Mouse (Mus musculus) kidney, adult 9 months (tissue): ENCODE data around the gene Lgals3bp.
A peak's percentile ranks its signal among the peaks of the same experiment; 100 is the strongest.

Experiments
- DNase-seq: peaks from one replicate; pipeline ENCODE4 v3.0.0; 2022

The Lgals3bp gene

DNA sequence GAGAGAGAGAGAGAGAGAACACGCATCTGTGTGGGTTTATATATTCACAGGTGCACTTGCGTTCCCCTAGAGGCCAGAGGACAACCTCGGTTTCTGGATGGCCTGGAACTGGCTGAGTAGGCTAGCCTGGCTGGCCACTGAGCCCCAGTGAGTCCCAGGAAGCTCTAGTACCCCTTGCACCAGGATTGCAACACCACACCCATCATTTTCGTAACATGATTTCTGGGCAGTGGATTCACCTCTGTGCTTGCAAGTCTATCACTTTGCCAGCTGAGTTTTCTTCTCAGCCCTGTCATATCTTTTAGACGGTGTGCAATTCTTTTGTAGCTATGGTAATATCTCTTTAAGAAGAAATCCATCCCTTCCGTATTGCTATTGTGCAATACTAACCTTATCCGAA, 18.4 kb upstream of the Lgals3bp start:
- no peak for DNase-seq

DNA sequence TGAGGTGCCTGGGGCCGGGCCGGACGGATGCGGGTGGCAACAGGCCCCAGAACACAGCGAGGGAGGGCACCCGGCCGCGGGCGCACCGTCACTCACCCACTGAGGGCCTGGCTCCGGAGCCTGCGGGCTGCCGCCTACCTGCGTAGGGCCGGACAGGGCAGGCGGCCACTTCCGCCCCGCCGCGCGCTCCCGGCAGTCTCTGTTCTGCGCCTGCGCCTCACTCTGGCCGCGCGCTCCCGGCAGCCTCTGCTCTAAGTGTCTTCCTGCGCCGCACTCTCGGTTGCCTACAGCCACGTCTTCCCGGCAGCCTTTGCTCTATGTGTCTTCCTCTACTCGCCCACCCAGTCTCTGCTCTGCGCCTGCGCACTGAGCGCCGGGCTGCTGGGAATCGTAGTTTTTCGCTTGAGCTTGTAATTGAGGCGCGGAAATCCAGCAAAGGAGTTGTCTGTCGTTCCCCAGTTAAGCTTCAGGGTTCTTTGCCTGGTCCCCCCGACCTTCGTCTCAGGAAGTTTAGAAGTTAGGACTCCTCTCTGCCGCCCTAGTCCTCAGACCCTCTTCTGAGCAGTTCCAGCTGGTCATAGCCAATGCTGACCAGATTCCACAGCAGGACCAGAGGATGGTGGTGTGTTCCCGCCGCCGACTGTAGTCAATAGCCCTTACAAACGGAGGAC, 17.1 kb upstream of the Lgals3bp start, which contains the start of gene Cant1:
TSS of gene Cant1 (minus strand) at position 253 of the 671 bp plus-strand sequence.
- DNase-seq = peak; percentile 99

DNA sequence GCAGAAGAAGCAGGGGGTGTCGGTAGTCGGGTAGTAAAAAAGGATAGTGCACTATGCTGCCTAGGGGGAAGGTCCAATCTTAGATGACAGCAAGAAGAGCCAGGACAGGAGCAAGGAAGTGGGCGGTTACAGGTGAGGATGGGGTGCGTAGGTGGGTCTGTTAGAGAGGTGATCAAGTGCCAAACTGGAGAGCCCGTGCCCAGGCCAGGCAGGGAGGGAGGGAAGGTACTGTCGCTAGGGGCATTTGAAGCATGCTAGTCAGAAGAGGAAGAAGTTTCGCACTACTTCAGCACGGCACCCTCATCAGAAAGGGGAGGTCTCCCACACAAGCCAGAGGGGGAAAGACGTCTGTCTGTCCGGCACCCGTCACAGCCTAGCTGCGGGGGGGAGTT, 16.5 kb upstream of the Lgals3bp start:
- DNase-seq = no peak

DNA sequence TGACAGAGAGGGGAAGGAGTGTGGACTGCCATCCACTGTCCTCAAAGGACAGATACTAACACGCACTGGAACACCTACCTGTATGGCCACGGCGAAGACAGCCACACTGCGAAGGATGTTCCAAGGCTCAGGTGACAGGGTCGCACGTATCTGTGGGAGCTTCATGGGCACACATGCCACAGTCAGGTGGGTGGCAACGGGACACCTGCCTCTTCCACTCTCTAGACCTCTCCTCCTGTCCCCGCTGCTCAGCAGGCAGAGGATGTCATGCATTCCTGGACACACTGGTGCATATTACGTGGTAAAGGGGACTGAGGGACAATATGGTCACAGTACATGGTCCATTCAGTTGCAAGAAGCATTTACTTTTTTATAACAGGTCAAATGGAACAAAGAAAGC, 15.6 kb upstream of the Lgals3bp start:
- DNase-seq = no peak

DNA sequence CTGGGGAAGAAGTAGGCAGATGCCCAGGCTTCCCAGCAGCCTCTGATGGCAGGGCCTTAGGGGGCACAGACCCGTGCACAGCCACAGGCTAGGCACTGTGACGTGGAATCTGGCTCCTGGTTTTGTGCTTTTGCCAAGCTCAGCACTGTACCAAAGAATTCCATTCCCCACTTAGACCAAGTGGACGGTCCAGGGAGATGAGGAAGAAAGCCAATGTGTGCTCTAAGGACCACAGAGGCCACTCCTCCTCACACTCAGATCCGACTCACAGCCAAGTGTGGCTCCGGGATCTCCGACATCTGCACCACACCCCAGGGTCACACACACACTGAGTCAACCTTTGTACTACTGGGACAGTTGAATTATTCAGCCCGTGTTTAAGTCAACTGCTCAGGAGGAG, 14.2 kb upstream of the Lgals3bp start:
- DNase-seq = no peak

DNA sequence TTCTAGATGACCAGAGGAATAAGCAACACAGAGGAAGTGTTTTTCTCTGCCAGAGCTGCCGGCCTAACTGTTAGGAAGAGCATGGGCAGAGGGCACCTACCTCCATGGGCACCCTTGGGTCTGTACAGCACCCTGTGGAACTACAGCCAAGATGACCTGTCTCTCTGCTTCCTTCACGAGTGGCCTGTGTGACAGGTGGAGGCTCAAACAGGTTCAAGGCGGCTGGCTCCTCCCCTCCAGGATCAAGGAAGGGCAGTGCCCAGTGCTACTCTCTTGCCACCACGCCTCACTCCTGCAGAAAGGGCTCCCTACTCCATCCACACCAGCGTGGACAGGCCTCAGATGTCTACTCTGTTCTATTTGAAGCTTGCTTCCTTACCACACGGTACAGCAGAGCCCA, 13.7 kb upstream of the Lgals3bp start:
- no peak for DNase-seq

DNA sequence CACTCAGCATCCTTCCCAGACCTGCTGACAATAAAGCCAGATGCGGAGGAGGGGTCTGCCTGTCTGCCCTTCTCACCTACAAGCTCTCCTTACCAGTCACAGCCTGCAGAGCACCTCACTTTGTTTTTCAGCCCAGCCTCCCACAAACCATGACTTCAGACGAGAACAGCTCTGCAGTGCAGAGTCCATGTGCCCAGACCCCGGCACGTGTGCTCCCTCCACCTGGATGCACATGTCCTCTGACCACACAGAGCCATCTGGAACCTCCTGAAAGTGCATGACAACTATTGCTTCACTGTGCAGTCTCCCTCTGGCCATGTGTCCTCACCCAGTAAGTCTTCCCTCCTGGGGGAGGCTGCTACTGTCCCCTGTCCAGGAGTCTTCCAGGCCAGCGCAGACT, 12.4 kb upstream of the Lgals3bp start:
- peak; percentile 66 for DNase-seq

DNA sequence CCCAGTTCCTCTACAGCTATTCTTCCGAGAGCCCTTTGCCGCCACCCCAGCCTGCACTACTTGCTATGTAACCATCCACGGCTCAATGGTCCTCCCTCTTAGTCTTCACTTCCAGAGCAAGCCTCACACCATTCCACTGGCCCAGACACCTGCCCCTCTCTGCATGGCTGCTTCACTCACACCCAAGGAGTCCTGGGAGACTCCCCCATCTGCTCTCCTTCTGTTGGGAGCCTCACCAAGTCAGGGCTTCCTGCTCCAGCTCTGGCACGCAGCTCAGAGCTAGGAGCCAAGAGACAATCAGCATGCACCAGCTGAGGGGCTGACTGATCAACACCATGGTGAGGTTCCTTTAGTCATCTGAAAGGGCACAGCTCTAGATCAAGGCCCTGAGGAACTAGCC, 11.2 kb upstream of the Lgals3bp start:
- peak; percentile 63 for DNase-seq

DNA sequence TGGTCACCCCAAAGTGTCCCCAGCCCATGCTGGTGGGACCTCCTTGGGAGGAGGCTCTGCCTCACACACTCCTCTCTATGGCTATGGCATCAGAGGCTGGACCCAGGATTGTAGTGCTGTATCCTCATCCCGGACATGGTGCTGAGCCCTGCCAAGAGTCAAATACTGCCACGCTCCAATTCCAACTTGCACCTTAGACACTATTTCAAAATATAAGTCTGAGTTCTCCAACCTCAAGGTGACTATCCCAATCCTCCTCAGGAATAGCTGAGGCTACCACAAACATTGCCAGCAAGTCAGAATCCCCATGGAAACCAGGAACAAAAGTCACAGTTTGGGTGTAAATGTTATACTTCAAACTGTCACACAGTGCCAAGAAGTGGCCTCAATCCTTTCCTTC, 10.7 kb upstream of the Lgals3bp start:
- DNase-seq = peak; percentile 85

DNA sequence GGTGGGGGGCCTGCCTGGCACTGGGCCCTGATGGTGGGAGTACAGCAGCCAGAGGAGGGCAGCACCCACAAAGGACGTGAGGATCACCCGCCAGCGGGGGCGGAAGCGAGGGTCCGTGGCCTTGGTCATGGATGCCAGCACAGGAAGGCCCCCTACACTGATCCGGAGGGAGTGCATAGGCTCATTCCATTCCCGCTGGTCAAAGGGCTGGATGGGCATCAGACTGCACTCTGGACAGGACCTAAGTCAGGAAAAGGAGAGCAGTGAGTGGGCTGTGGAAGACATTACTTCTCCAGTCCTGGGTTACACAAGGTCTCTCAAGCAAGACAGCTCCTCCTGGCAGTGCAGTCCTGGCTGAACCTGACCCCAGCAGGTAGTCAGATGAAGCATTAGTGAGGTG, 9.4 kb upstream of the Lgals3bp start:
- peak; percentile 78 for DNase-seq

DNA sequence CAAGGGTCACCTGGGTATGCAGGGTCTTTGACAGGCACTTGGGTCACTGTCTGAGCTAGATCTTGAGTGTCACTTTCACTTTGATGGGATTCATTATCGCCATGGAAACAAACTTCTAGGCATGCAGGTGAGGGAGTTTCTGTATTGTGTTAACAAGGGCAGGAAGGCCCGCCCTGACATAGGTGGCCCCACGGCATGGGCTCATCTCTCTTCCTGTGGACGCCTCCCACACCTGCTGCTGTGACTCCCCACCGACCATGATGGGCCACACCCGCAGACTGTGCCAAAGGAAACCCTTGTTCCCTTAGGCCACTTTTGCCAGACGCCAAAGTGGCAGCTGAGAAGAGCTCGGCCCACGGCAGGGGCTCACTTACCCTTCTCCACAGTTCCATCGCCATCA, 8.6 kb upstream of the Lgals3bp start:
- DNase-seq = no peak

DNA sequence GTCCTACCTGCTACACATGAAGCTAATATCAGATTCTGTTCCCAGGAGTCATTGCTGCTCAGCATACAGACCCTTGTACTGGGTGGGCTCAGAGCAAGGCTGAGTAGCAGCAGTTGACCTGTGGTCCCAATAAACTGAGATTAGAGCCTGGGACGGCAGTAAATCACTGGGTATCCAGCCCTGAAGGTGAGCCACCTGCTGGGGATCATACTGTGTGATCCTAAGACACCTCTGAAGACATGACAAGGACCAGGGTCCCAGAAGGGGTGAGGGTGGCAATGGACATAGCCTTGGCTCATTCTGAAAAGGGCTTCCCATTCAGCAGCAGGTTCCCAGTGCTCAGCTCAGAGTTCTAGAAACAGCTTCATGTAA, 8.2 kb upstream of the Lgals3bp start:
- DNase-seq = no peak

DNA sequence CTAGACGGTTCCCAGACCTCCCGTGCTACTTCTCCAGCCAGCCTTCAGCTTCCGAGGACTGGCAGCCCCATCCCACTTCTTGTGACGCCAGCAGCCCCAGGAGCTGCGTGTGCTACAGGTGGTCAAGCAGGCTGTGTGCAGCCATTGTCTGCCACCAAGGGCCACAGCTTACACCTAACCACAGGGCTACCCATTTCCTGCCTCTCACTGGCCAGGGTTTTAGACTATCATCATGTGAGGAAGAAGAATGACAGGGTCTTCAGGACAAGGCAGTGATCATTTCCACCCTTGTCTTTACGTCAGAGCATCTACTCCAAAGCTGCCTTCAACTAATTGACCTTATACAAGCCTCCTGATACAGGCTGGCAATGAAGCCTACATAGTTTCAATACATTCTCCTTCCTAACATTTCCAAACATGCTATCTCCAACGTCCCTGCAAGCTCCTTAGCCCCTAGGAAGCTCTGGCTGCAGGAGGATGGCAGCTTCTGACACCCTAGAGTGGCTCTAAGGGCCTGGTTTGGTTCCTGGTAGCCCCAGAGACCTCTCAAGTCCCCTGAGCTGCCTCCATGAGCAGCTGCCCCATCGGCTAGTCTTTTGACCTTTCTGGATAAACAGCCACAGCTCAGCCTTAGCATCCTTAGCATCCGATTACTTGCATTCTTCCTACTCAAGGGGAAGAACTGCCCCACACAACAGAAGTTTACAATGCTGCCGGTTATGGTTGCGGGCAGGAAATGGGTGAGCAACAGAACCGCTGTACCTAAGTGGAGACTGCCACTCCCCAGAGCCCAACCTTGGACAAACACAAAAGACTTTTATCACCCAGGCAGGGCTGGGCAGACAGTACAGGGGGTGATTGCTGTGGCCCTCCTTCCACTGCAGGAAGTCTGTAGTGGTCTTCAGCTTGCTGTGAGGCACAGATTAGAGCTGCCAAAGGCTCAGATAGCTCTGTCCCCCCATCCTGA, 7.5 kb upstream of the Lgals3bp start:
- no peak for DNase-seq

DNA sequence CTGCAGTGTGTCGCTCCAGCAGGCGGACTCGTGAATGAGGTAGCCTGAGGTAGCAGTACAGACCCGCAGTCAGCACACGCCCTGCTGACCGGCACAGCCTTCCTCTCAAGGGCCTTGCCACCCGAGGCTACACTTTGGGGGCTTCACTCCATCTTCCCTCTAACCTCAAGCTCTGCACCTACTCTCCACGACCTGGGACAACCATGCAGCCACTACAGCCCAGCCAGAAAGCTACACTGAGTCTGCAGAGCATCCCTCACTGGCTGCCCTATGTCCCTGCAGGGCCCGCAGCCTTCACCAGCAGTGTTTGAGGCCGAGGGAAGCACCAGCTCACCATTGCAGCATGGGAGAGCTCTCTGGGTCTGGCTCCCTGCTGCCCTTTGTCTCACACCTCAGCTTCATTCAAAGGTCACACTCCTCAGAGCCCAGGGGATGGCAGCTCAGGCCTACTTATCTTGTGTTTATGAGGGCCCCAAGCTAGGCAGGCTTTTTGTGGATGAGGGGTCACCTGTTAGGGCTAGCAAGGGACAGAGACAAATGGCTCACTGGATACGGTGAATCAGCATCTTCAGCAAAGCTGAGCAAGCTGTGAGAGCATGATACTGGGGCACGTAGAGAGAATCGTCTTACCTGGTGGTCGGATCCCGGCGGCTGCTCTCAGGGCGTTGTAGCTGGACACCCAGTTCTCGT, 6.3 kb upstream of the Lgals3bp start:
- no peak for DNase-seq

DNA sequence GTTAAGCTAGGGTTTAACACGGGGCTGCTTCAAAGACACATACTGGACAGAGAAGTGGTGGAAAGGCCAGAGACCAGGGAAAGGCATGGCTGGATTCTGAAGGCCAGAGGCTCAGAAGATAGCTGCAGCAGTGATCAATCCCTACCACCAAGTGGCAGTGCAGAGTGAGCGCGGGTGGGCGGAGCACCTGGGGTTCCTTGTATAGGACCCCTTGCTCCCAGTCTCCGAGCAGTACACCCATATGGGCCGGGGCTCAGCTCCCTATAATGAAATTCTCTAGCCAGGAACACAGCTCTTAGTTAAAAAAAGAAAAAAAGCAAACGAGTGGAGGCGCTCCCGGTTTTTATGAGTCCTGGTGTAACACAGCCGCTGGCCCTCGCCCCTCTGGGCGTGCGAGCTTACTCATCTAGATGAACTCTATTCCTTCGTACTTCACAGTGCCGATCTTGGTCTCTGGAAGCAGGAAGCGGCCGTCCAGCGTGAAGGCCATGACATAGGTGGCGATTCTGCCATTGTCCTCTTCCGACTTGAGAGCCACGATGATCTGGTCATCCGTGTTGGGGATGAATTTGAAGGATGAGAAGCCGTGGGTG, 5.5 kb upstream of the Lgals3bp start:
- DNase-seq = peak; percentile 26

DNA sequence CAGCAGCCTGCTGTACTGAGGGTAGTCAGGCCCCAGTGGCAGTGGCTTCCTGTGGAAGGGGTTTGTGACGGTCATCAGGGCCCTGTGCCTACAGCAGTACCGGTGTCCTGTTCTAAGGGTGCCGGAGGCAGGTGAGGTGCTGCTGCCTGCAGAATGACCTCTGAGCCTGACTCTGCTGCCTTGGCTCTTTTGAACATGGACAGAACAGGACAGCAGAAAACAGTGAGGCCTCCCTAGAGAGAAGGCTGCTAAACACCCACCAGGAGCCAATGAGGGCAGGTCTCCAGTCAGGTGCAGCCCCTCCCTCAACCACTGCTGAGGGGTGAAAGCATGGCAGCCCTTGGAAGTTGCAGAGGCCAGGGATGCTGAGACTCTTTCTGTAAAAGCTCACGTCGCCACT, 4.6 kb upstream of the Lgals3bp start:
- no peak for DNase-seq

DNA sequence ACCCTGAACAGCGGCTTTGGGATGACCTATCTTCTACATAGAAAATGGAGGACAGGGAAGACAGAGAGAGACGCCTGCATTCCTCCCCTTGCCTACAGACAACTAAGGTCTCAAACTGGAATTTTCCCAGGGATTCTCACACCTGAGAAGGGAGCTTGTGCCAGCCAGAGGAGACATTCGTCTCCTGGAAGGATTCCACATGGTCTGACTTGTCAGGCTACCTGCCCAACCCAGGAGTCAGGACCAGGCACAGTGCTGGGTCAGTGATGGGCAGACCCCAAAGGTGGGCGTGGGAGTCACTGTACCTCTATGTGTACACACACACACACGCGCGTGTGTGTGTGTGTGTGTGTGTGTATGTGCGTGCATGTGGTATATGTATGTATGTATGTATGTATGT, 3.4 kb upstream of the Lgals3bp start:
- no peak for DNase-seq

DNA sequence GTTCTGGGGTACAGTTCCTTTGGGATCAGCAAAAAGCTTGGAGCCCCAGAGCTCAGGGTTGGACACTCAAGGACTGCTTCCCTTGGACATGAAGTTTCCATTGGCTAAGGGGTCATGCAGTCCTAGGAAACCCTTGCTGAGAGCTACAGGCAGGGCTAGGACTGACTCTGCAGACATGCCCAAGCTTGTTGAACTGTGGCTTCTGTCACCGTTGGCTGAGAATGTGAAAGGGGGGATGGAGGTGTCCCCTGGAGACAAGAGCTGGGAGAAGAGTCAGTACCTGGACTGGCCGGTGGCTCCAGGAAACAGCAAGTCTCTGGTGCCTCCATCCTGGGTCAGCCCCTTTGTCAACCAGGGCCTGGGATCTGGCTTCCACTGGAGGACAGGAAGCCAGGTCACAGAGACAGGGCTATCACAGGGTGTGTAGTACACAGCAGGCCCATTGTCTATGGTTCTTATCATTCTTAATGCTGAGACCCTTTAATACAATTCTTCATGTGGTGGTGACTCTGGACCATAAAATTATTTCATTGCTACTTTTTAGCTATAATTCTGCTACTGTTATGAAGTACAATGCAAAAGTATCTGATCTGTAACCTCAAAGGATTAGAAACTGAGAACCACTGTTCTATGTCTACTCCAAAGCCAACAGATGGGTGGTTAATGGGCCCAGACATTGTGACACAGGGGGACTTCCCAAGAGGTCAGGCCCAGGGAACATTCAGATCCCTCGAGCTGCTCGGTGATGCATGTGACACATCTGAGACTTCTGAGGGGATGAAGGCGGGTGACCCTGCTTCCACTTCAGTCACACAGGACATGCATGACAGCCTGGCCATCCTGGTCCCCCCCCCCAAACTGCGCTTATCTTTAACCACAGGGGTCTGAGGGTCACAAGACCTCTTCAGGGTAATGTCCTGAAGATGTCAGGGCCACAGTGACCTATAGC, 2.3 kb upstream of the Lgals3bp start:
- DNase-seq = no peak

DNA sequence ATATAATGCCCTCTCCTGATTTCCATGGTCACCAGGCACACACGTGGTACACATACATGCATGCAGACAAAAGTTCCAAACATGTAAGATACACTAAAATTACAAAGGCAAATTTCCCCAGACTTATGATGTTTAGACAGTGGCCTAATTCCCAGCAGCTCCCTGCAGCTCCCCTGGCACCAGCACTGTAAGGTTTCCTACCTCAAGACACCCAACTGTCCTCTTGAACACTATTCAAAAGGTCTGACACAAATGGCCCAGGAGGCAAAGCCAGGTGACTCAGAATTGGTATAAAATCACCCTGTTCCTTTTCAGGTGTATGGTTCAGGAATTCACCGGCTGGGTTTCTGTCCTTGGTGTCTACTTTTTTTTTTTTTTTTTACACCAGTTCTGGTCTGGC, 1.3 kb upstream of the Lgals3bp start:
- DNase-seq = no peak

DNA sequence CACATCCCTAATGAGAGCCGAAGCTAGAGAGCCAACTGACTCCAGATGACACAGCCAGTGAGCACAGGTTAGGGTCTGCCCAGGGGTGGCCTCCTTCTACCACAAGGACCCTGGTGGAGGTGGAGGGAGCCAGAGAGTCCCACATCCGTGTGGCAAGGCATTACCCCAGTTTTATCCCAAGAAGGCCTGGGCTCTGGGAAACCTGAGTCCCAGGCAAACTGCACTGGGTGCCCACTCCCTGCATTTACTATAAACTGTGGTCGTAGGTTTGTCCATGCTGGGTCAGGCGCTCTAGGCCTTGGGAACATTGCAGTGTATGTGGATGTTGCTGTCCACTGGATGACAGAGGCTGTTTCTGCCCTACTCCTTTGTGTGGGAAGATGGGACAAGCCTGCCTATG, 697 bp downstream of the Lgals3bp start:
- DNase-seq = no peak

DNA sequence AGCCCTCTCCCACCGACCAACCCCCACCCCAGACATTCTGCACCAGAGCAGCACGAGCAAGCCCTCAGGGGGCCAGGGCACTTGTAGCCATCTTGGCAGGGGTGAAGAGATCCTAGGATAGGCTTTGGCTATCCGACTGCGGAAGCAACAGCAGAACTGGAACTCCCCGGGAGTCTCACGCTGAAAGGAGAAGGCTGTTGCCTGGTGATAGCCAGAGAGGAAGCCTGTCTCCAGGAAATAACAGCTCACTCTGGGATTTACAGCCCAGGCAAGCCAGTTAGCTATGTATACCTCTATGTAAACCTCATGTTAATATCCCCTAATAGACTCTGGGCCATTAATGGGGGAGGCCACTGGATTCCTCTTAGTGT, 1.3 kb downstream of the Lgals3bp start:
- DNase-seq = no peak

DNA sequence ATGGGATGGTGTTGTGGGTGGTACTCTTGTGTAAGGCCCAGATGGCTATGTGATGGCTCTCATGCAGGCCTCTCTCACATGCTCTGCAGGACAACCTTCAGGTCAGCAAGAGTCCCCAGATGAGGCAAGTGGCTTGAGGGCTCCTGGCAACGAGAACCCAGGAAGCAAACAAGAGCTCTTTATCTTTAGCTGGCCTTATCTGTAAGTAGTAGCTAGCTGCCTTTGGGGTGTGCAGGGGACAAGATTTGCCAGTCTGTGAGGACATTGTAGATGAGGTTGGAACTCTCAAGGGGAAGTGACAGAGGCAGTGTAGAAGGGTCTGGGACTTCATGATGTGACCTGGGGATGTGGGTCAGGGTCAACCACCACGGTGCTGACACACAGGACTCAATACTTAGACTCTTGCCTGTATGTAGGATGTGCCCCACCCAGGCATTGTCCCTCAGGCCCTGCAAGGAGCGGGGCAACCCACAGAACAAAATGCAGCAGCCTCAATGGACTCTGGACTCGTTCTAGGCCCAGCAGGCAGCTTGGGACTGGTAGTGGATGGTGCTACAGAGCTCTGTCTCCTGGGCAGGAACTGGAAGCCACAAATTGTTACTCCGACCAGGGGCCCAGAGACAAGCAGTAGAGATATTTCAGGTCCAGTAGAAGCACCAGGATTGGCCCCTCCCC, 1.9 kb downstream of the Lgals3bp start:
- no peak for DNase-seq
